Mouse (Mus musculus): ENCODE data around the gene Rab42.
"Not testable (repeated sequence)": the region's sequence is repeated elsewhere in the genome, so short reads cannot be mapped to it uniquely, and the experiment has no call there.

Rab42 gene

GRCm38 (mm10) chr4:132312627-132313026, 9.4 kb upstream of the Rab42 start:
- DNase-seq (ENCODE audit: extremely low read depth, low read depth, low spot score), result no peak

DNA sequence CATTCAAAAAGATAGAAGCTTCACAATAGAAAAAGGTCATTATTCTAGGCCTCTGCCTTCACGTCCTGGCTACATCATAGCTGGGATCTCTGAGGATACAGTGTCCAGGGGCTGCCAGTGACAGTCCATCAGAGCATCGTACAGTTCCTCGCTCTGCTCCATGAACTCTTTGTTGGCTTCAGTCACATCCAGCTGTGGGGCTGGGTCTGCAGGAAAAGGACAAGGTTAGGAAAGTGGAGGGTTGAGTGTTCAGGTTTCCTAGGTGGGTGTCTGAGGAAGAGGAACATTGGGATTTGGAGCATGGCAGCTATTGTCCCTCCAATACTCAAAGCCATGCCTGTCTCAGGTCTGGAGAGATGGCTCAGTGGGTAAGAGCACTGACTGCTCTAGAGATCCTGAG, 8.6 kb upstream of the Rab42 start:
- DNase-seq (ENCODE audit: extremely low read depth, low read depth, low spot score), result no peak

- DNase-seq (ENCODE audit: extremely low read depth, low read depth, low spot score), result no peak
Measured at GRCm38 (mm10) chr4:132311209-132311608, 8.0 kb upstream of the Rab42 start.

DNA sequence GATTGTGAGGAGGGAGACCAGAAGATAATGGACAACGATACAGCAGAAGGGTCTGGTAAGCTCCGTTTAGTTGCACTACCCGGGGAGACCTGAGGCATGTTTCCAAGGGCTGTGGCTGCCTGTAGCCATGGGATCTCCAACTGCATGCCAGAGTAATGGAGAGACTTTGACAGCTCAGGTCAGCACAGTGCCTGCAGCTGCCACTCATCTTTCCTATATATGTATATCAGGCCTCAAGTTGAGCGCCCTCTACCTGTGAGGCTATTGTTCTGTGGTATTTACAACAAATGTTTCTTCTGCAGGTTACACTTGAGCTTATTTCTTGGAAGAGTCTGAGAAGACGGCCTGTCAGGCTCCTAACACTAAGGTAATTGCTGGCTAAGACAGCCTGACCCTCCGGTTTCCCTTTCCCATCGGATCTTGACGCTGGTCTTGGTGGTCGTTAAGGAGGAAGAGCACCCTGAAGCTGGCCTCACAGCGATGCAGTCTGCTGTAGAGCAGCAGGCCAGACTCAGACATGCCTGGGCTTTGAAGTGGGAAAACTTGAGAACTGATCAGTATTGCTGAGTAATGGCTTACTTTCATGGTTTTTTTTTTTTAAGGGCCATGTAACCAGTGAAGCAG, 6.8 kb upstream of the Rab42 start:
- peak; percentile 33 for DNase-seq (ENCODE audit: extremely low read depth, low read depth, low spot score)

DNA sequence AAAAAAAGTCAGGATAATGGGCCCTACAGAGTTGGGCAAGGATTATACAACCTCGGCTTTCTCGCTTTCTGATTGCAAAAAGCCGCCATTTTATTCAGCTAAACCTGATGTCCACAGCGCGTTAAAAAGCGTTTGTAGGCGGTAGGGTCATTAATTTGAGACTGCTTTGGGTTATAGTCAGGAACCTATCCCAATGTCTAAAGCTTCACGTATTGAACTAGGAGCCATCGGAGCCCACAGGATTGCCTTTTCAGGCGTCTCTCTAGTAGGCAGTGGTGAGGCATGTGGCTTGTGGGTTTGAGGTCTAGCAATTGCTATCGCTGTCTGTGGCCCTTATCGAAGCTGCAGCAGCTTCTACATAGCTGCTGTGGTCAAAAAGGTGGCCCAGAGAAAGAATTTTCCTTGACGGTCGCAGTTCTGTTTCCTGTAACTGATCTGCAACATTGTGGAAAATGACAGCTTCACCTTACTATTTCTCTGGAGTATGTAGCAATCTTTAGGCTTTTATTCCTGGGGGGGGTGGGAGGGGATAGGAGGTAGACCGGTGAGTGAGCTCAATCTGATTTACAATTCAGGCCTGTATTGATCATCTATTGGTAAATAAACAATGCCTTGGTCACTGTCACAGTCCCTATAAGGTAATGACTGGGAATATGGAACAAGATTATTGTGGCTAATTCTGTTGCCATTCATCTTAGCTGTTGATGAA, 6.1 kb upstream of the Rab42 start:
- DNase-seq (ENCODE audit: extremely low read depth, low read depth, low spot score), result no peak

- peak; percentile 40 for DNase-seq (ENCODE audit: extremely low read depth, low read depth, low spot score)
Measured at GRCm38 (mm10) chr4:132308437-132309139, 5.4 kb upstream of the Rab42 start.

GRCm38 (mm10) chr4:132306004-132306403, 2.8 kb upstream of the Rab42 start:
- DNase-seq (ENCODE audit: extremely low read depth, low read depth, low spot score), result no peak

DNA sequence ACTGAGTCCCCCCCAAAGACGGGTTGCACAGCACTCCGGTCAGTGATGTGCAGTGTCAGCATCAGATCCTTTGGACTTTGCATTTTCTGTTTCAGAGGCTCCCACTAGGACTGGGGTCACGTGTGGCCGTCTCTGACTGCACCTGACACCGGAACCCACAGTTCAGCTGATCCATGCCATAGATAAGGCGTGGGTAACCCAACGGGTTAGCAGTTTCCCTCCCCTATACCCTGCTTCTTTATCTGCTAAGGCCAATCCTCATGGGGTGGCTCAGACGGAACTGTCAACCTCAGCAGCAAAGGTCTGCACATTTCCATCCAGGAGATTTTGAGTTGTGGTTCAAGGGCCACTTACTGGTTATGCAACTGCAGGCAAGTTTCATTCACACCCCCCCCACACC, 2.1 kb upstream of the Rab42 start:
- no peak for DNase-seq (ENCODE audit: extremely low read depth, low read depth, low spot score)

GRCm38 (mm10) chr4:132303484-132303883, 299 bp upstream of the Rab42 start:
- not testable (repeated sequence) for DNase-seq (ENCODE audit: extremely low read depth, low read depth, low spot score)

DNA sequence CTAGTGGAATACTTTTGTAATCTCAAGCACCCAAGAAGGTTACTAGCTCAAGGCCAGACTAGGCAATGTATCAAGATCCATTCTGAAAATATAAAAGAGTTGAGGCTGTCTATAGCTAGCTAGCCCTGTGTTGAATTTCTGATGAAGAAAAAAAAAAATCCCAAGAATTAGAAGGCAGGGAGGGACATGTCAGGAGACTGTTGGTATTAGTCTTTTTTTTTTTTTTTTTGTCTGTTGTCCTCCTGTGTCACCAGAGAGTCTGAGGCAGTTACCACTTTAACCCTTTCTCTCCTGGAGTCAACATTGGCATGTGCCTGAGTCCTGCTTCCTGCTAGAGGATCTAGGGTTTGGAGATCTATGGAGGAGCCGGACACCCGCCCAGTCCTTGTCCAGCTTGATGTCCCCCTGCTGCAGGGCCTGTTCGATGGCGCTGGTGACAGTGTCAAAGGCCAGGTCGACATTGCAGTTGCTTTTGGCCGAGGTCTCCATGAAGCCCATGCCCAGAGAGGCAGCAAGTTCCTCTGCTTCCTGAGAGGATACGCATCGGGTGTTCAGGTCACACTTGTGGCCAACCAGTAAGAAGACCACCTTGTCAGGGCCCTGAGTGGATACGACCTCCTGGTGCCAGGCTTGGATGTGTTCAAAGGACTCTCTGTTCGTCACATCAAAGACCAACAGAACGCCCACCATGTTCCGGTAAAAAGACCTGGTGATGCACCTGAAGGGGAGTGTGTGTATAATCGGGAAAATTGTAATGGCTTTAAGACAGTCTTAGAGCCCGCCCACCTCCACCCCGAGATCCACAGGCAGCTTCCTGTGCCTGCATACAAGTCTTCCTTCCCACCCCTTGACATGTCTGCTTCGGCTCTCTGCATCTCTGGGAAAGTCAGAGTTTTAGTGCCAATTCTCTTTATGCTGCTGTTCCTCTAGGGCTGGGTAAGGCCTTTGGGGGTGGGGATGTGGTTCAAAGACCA, 933 bp downstream of the Rab42 start:
- no peak for DNase-seq (ENCODE audit: extremely low read depth, low read depth, low spot score)

- DNase-seq (ENCODE audit: extremely low read depth, low read depth, low spot score), result no peak
Measured at GRCm38 (mm10) chr4:132301486-132301885, 1.7 kb downstream of the Rab42 start.

DNA sequence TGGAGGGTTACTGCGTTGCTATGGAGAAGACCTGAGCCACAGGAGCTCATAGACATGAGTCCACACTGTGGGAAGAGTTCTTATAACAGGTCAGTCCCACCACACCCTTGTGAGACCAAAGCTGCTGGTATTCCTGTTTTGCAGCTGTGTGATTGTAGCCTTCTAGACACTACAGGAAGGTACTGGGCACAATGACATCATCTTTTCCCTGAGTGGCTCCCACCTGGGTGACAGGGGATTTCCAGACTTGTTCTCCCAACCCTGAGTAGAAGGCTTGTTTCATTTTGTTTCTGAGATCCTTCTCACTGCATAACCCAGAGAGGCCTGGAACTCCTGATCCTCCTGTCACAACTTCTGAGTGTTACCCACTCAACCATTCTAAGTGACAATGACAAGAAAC, 3.3 kb downstream of the Rab42 start:
- no peak for DNase-seq (ENCODE audit: extremely low read depth, low read depth, low spot score)

DNA sequence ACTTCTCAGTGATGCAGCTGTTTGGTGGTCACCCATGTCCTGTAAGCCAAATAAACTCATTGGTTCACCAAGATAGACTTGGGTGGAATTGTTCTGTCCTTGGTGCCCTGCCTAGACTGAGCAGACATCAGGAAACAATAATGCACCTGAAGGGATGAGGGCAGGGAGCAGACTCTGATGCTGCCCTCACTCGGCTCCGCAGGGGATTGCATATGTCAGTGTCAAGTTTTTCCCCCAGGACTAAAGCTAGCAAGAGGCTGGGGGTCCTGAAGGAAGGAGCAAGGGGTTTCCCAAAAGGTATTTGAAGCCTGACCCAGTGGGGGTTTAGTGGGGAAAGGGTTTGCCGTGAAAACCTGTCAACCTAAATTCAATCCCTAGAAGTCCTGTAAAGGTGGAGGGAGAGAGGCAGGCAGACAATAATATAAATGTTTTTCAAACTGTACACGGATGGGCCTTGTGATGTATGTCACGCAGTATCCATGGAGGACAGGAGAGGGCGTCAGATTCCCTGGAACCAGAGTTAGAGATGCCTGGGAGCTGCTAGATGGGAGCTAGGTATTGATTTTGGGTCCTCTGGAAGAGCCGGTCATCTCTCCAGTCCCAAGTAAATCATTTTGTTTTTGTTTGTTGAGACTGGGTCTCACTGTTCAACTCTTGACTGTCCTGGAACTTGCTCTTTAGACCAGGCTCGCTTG, 7.3 kb downstream of the Rab42 start:
- no peak for DNase-seq (ENCODE audit: extremely low read depth, low read depth, low spot score)

GRCm38 (mm10) chr4:132293682-132294240, 9.4 kb downstream of the Rab42 start:
- no peak for DNase-seq (ENCODE audit: extremely low read depth, low read depth, low spot score)

DNA sequence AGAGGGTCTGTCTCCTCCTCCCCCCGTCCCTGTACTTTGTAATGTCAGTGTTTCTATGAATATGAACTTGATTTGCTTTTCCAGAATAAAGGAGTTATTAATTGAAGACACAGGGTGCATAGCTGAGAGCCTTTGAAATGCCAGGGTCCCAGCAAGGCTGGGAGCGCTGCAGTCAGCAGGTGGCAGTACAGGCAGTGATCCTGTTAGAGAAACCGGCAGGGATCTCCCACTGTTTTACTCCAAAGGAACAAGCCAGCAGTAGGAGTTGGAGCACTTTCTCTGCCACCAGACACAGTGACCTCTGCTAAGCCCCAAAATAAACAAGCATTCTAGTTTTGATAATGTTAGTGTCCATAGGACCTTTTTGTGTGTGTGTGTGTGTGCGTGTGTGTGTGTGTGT, 10.2 kb downstream of the Rab42 start:
- DNase-seq (ENCODE audit: extremely low read depth, low read depth, low spot score), result no peak

DNA sequence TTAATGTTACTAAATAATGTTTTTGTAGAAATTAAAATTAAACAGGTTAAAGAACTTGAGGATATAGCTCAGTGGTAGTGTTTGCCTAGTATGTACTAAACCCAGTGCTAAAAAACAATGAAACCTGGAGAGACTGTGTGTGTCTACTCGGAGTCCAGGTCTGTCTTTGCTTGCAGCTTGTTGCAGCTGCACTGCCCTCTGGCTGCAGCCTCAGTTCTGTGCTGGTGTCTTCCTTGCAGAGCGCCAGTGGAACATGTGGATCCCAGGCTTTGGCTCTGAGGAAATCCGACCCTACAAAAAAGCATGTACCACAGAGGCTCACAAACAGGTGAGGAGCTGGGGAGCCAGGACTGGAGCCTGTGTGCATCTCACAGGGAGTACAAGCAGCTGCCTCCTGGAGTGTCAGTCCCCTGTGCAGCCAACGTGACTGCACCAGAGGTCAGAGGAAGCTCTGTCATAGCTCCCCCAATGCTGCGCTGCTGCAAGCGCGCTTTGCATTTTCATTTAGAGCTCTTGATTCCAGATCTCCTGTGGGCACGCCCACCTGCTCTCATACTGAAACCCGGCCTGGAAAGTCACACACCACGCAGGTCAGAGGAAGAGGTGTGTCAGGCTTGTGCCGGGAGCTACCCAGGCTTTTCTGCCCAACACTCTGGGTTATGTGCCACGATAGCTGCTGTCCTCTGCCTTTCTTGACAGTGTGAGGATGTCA, 11.4 kb downstream of the Rab42 start:
- DNase-seq (ENCODE audit: extremely low read depth, low read depth, low spot score), result no peak

- no peak for DNase-seq (ENCODE audit: extremely low read depth, low read depth, low spot score)
Measured at GRCm38 (mm10) chr4:132291056-132291455, 12.1 kb downstream of the Rab42 start.

DNA sequence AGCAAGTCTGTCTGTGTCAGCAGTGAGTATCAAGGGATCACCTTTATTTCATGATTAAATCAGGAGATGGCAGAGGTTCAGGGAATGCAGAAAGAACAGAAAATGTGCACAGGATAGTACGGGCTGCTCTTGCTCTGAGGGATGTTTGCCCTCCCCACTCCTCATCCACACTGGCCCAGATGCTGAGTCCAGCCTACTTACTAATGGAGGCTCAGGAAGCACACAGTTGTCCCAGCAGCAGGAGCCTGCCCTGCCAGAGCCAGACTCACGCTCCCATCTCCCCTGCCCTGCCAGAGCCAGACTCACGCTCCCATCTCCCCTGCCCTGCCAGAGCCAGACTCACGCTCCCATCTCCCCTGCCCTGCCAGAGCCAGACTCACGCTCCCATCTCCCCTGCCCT, 14.3 kb downstream of the Rab42 start:
- DNase-seq (ENCODE audit: extremely low read depth, low read depth, low spot score), result not testable (repeated sequence)

DNA sequence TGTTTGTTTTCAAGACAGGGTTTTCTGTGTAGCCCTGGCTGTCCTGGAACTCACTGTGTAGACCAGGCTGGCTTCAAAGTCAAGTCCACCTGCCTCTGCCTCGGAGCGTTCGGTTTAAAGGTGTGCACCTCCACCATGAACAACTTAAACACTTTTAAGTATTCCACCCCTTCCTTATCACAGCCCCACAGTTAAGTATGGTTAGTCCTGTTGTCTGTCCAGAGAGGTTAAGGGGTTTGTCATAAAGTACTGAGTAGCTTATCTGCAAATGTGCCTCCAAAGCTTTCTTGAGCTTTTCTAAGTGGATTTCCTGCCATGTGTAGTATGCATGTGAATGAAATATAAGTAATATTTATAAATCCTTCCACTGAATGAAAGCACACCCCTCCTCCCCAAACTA, 27.2 kb downstream of the Rab42 start:
- no peak for DNase-seq (ENCODE audit: extremely low read depth, low read depth, low spot score)
